12 mouse cellular contexts compared by ENCODE assay signal in the genomic region with DNA sequence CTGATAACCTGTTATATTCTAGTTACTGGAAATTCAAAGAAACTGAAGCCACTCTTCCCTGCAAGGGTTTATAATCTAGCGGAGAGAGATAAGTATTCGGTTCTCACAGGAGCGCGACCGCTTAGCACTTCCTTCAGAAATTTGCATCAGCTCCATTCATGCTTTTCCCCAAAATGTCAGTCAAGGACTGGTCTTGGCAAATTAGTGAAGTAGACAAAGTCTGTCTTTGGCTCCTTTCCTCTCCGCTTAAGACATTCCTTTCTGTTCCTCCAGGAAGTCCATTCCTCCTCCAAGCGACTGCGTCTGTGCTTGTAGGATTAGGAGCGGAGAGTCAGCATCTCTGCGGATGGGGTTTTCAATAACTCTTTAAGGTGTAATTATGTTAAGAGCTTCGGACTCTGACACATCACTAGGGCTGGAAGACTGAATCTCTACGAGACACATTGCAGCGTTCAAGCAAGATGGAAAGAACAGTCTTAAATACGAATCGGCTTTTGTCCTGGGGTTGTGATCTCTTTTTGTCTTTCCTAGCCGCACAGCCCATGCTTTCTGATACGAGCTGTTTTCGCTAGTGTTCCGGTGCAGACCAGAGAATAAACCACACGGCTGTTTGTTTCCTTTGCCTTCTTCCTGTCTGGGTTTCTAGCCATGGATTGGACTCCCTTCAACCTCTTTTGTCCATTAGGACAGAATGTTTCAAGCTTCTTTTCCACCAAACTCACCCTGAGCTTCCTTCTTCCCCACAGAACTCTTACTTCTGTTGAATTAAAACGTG.
DNase-seq lines count a peak whose midpoint lies in the region; ATAC-seq and TF ChIP-seq lines count a peak whose summit lies in the region.
"Had no signal": no experiment of that assay in that cellular context is flagged by ENCODE, and none has a peak within 500 bp of the region (broad histone marks: within the 10 kb centered on the region; RNA-seq: fewer than 3 reads in every experiment).

No protein-coding gene starts in this region.

- no peak for TF ChIP-seq EP300 in heart, postnatal 0 days (IDR thresholded peaks at IDR 0.05; ENCODE audit: low read depth)

- ATAC-seq in heart, postnatal 0 days (ENCODE audit: insufficient read depth, low read depth) = no peak
- no peak for ATAC-seq in hindbrain, embryonic 15.5 days (ENCODE audit: low FRiP score, low read depth)
- no peak for ATAC-seq in midbrain, embryonic 11.5 days (ENCODE audit: low FRiP score)

- H3K27me3 ChIP-seq in heart, postnatal 0 days (ENCODE audit: control insufficient read depth, insufficient read depth, low read length) = no peaks in the 10 kb centered on the region
- H3K27me3 ChIP-seq in hindbrain, embryonic 15.5 days = no peaks in the 10 kb centered on the region
- no peaks in the 10 kb centered on the region for H3K27me3 ChIP-seq in midbrain, embryonic 11.5 days (ENCODE audit: control insufficient read depth, insufficient read depth, low read length)

- no peaks in the 10 kb centered on the region; the same call in 1 of the 2 replicates for H3K36me3 ChIP-seq in heart, postnatal 0 days (replicated peaks; ENCODE audit: control insufficient read depth, insufficient read depth, low read length)
- no peaks in the 10 kb centered on the region for H3K36me3 ChIP-seq in hindbrain, embryonic 15.5 days
- H3K36me3 ChIP-seq in midbrain, embryonic 11.5 days (ENCODE audit: control insufficient read depth, insufficient read depth, low read length) = no peaks in the 10 kb centered on the region

- WGBS in heart, postnatal 0 days = 68% methylated on average over 21 of the region's 21 CpGs
- WGBS in hindbrain, embryonic 15.5 days = 66% methylated on average over 21 of the region's 21 CpGs
- 69% methylated on average over 21 of the region's 21 CpGs for WGBS in midbrain, embryonic 11.5 days

- peak overlapping the region; percentile 7 for H3K4me2 ChIP-seq in heart, postnatal 0 days (ENCODE audit: low read depth, low read length)
- peak overlapping the region; percentile 23 for H3K4me2 ChIP-seq in hindbrain, embryonic 15.5 days
- H3K4me2 ChIP-seq in midbrain, embryonic 11.5 days = peak overlapping the region; percentile 17; the same call in 1 of the 2 replicates

- no peak overlapping the region for H3K9ac ChIP-seq in heart, postnatal 0 days (replicated peaks; ENCODE audit: low read depth, low read length)
- no peak overlapping the region for H3K9ac ChIP-seq in hindbrain, embryonic 15.5 days
- H3K9ac ChIP-seq in midbrain, embryonic 11.5 days (ENCODE audit: low read length) = no peak overlapping the region

- TF ChIP-seq CTCF in heart, postnatal 0 days (IDR thresholded peaks at IDR 0.05; ENCODE audit: low read depth) = no peak

- intact Hi-C loops in heart, postnatal 14 days (cut with DNase I) = loop anchor here (5.0 kb wide), 1 partner anchor 58 kb away; the partner anchor contains the start of gene Ntn4
- intact Hi-C loops in left cerebral cortex, postnatal 14 days (cut with DNase I) = no loop called here

- H3K4me3 ChIP-seq in heart, postnatal 0 days (ENCODE audit: low read depth, low read length) = 0 out of 2 replicates have a peak overlapping the region, but pooled peaks have one; percentile 1
- H3K4me3 ChIP-seq in brown adipose tissue, adult 24 weeks (ENCODE audit: insufficient read depth, low read depth, low read length) = no peak overlapping the region
- H3K4me3 ChIP-seq in hindbrain, embryonic 15.5 days = no peak overlapping the region
- H3K4me3 ChIP-seq in midbrain, embryonic 11.5 days (ENCODE audit: low read depth, low read length) = no peak overlapping the region

- DNase-seq in heart, postnatal 0 days (ENCODE audit: low spot score) = no peak
- no peak for DNase-seq in heart, postnatal 14 days
- no peak for DNase-seq in midbrain, embryonic 11.5 days (ENCODE audit: low spot score, missing footprints)
- DNase-seq in MN1 (ENCODE audit: low spot score) = no peak
- DNase-seq in cerebellum, adult 9-10 months = no peak
- DNase-seq in left cerebral cortex, postnatal 14 days (ENCODE audit: low spot score in 2 of 2) = no peak
- DNase-seq: cerebellum, postnatal 25 days; kidney, adult 18-20 months; retina, postnatal 1 day had no signal

- H3K9me3 ChIP-seq in heart, postnatal 0 days (replicated peaks; ENCODE audit: control insufficient read depth, low read length) = no peaks in the 10 kb centered on the region
- no peaks in the 10 kb centered on the region for H3K9me3 ChIP-seq in hindbrain, embryonic 15.5 days
- no peaks in the 10 kb centered on the region for H3K9me3 ChIP-seq in midbrain, embryonic 11.5 days (ENCODE audit: control insufficient read depth, low read length)

- no peaks in the 10 kb centered on the region for H3K4me1 ChIP-seq in heart, postnatal 0 days (ENCODE audit: control insufficient read depth, insufficient read depth)
- H3K4me1 ChIP-seq in brown adipose tissue, adult 24 weeks (ENCODE audit: control insufficient read depth, insufficient read depth, insufficient read length, low read length) = no peaks in the 10 kb centered on the region
- no peaks in the 10 kb centered on the region for H3K4me1 ChIP-seq in hindbrain, embryonic 15.5 days (replicated peaks)
- H3K4me1 ChIP-seq in midbrain, embryonic 11.5 days (ENCODE audit: control insufficient read depth, insufficient read depth, low read length) = peaks cover 10% of the 10 kb centered on the region

- H3K27ac ChIP-seq in heart, postnatal 0 days (ENCODE audit: low read depth) = no peak overlapping the region
- H3K27ac ChIP-seq in brown adipose tissue, adult 24 weeks (replicated peaks; ENCODE audit: low read depth, low read length) = 0 out of 2 replicates have a peak overlapping the region, but pooled peaks have one; percentile 13
- H3K27ac ChIP-seq in hindbrain, embryonic 15.5 days (replicated peaks) = no peak overlapping the region
- no peak overlapping the region for H3K27ac ChIP-seq in midbrain, embryonic 11.5 days (ENCODE audit: low read depth, low read length)
- H3K27ac ChIP-seq: stomach, postnatal 0 days had no signal
